Mouse (Mus musculus) retina, postnatal 1 day (tissue): Measurements from ENCODE around the gene Rmi1.
"Not testable (repeated sequence)": the region's sequence is repeated elsewhere in the genome, so short reads cannot be mapped to it uniquely, and the experiment has no call there.

Experiments used
- DNase-seq: peaks from one replicate; pipeline ENCODE4 v3.0.0-alpha.2; 2012

Gene Rmi1

GRCm38 (mm10) chr13:58402003-58402743 is at the start of gene Rmi1:
Rmi1 (plus strand) TSS chr13:58402248.
- peak; percentile 99 for DNase-seq

DNA sequence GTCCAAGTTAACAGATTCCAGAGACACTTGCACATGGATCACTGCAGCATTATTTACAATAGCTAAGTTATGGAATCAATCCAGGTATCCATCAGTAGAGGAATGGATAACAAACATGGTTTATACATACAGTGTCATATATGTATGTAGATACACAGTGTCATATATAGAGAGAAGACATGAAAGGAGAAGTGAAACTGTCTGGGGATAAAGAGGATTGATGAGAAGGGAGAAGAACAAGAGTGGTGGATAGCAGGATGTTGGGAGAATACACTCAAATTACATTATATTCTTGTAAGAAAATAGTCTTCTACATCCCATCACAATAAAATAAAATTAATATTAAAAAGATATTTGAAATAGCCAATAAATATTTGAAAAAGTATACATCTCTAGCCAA is 49.1 kb upstream of the Rmi1 start:
- no peak for DNase-seq

- DNase-seq: peak; percentile 94
Observed at GRCm38 (mm10) chr13:58358629-58359303, 43.3 kb upstream of the Rmi1 start, which contains the start of gene Kif27. Kif27 (minus strand) TSS chr13:58359122.

DNA sequence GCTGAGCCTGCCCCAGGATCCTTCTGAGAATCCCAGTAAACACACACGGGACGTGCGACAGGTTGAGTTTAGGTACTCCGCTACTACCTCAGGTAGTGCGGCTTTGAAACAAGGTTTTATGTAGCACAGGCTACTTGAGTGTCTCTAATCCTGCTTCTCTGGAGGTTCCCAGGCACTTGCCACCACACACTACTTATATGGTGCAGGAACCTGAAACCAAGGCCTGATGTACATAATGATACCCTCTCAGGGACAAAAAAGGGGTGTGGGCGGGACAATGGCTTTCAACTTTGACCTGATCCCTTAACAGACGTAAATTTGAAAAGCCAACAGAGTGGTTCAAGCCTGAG is 42.8 kb upstream of the Rmi1 start:
- DNase-seq: no peak

GRCm38 (mm10) chr13:58364353-58365175 is 37.5 kb upstream of the Rmi1 start:
- no peak for DNase-seq

DNA sequence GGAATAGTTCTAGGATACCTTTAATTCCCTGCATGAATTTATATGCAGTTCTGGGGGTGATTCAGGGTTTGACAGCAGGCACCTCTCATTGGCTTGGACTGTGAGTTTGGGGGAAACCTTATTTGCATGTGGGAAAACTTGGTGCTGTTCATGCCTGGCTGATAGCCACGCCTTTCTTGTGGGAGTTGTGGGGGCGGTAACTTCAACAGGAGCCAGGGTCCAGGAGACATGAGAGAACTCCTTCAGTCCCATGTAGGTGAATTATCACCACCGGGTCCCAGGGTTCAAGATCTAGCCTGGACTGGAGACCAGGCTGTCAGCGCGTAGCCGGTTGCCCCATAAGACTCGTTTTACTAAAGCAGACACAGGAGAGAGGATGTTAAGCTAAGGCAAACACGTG is 36.9 kb upstream of the Rmi1 start:
- DNase-seq: not testable (repeated sequence)

DNA sequence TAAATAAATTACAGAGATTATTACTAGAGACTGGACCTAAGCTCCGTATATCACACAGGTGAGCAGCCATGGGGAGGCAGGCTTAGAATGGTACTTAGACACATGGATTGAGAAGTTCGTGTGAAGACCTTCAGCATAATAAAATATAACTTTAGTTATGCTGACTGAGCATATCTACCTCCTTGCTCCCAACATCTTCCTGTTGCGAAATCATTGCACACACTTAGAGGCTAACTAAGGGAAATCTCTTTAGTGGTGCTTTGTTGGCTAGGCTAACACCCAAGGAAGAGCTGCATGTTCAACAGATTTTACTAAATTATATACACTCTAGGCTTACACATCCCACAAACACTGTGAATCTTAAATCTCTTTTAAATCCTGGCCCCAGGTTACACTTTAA is 35.7 kb upstream of the Rmi1 start:
- DNase-seq: no peak

DNA sequence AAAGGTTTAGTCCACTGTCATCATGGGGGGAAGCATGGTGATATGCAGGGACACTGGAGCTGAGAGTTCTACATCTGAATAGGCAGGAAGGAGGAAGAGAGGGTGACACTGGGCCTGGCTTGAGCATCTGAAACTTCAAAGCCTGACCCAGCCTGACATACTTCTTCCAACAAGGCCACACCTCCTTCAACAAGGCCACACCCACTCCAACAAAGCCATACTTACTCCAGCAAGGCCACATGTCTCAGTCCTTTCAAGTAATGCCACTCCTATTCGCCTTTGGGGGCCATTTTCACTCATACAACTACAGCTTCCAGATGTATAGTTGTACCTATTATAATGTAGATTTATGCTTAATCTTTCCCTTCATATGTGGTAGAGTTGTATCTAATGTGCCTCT is 34.4 kb upstream of the Rmi1 start:
- DNase-seq: no peak

GRCm38 (mm10) chr13:58368835-58369234 is 33.2 kb upstream of the Rmi1 start:
- DNase-seq: no peak

GRCm38 (mm10) chr13:58372278-58373152 is 29.5 kb upstream of the Rmi1 start:
- no peak for DNase-seq

DNA sequence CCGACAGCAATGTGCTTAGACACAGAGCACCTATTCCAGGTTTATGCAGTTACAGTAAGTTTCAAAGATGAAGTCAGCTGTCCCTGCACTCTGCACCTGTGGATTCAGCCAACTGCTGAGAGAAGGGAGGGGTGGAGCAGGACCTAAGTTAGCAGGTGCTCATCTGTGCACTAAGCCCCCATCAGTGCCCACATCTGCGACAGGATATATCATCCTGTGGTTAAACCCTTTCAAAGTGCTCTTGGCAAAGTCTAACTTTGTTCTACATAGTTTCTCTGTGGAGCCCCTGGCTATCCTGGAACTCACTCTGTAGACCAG is 28.9 kb upstream of the Rmi1 start:
- DNase-seq: no peak

- no peak for DNase-seq
Observed at GRCm38 (mm10) chr13:58384371-58384770, 17.7 kb upstream of the Rmi1 start.

DNA sequence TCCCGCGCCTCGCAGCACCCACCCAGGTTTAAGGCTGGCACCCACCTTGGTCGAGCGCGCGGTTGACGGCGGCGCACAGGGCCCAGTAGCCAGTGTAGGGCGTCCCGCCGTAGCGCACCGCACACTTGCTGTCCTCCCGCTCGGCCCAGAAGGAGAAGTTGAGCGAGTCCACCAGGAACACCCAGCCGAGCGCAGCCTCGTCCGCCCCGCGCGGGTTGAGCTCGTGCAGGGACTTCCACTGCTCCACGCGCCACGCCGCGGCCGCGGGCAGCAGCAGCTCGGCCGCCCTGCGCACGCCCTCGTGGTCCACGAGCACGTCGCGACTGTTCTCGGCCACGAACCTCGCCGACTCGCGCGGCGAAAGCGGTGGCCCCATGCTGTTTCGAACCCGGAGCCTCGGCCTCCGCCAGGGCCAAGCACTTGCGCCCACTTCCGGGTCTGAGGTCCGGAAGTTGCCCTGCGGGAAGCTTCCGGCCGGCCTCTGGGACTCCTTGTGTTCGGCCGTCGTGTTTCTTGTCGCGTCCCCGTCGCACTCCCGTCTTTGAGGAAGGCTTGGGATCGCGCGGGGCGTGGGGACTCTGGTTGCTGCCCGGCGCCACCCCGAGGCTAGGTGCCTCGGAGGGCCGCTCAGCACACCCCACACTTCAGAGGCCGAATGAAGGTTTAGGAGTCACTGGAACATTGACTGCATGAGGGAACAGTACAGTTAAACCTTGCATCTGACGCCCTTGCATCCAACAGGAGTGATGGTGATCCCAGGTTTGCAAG is 17.1 kb upstream of the Rmi1 start, which contains the start of gene 2210016F16Rik:
Gene 2210016F16Rik (minus strand): TSS at position 447 of the 768 bp plus-strand sequence.
- DNase-seq: peak; percentile 85

DNA sequence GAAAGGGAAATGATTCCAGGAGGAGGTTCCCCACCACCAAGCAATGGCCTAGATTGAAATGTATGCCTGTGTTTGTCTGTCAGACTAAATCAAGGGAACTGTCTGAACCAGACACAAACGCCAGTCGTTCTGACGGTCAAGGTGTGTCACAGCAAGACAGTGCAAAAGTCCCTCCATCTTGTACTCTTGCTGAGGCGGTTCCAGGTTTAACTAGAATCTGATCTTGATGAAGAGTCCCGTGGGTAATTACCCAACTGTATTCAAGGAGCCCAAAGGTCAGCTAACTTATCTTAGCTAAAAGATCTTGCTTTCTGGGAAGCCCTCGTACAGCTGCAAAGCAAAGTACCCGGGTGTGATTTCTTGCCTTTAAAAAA is 16.5 kb upstream of the Rmi1 start:
- no peak for DNase-seq

DNA sequence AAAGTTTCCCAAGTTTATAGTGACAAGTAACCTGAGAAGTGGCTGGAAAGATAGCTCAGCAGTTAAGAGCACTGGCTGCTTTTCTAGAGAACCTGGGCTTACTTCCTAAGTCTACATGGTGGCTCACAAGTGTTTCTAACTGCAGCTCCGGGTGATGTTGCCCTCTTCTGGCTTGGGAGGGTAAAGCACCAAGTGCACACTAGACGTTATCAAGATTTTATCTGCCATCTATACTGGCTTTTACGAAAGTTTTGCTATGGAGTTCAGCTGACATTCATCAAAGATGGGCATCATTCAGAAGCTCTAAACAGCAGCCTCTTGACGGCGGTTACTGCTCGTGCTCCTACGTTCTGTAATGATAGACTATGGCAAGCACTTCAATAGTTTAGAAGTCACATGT is 14.1 kb upstream of the Rmi1 start:
- DNase-seq: peak; percentile 83

DNA sequence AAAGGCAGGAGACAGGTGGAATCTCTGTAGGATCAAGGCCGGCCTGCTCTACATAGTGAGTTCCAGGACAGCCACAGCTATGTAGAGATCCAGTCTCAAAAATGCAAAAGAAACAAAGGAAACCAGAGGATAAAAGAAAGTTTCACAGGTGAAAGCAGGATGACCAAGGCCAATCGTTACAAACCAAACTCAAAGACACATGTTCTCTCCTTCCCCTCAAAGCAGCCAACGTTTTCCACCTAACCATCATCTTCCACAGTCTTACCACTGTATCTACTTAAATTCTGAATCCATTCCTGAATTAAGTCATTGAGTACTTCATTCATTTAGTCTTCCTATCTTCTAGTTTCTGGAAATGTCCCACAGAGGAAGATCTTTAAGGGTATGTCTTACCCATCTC is 13.7 kb upstream of the Rmi1 start:
- DNase-seq: no peak

GRCm38 (mm10) chr13:58389324-58389951 is 12.6 kb upstream of the Rmi1 start:
- DNase-seq: no peak

DNA sequence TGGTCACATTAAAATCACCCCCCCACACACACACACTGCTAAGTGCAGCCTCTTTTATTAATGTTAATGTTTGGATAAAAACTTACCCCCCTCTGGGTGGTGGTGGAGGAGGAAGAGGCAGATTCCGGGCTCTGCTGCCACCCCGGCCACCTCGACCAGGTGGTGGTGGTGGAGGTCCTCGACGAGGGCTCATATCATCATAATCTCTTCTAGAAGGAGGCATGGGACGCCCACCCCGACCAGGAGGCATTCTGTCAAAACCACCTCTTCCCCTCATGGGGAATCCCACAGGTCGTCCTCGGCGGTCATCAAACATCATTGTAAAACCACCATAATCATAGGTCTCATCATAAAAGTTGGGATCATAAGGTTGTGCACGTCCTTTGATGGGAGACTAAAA is 7.7 kb upstream of the Rmi1 start:
- DNase-seq: not testable (repeated sequence)

GRCm38 (mm10) chr13:58397651-58398050 is 4.4 kb upstream of the Rmi1 start:
- no peak for DNase-seq

- no peak for DNase-seq
Observed at GRCm38 (mm10) chr13:58400576-58400975, 1.5 kb upstream of the Rmi1 start.
